Mouse (Mus musculus) forebrain, postnatal 0 days (tissue): ENCODE measurements around the gene Stkld1. TPM values are rescaled to one million over a fixed set of nuclear protein-coding genes. Genes with fewer than 3 reads are reported as not detected.

Experiments used
- ATAC-seq: fragments of 200-750 bp; cut with Nextera tagmentation; 2 replicates; pipeline ENCODE4 v1.8.0; 2017; ENCODE audit warnings: mild to moderate bottlenecking, moderate library complexity
- DNase-seq: peaks from one replicate; pipeline ENCODE4 v3.0.0-alpha.2; 2015
- H3K27ac ChIP-seq: fragments of 300-500 bp; sonication (generic); 2 replicates; pipeline ENCODE4 v1.5.1; 2014; ENCODE audit warnings: low read depth, mild to moderate bottlenecking, antibody characterized with exemption, low read length, moderate library complexity, mixed read lengths
- H3K27me3 ChIP-seq: fragments of 300-500 bp; sonication (generic); 2 replicates; pipeline ENCODE4 v1.6.1; 2014; ENCODE audit warnings: mild to moderate bottlenecking, low read length, mixed read lengths; ENCODE audit not compliant: insufficient read depth
- H3K36me3 ChIP-seq: fragments of 300-500 bp; sonication (generic); 2 replicates; pipeline ENCODE4 v1.6.1; 2014; ENCODE audit warnings: mild to moderate bottlenecking, moderate library complexity; ENCODE audit not compliant: insufficient read depth
- H3K4me1 ChIP-seq: fragments of 300-500 bp; sonication (generic); 2 replicates; pipeline ENCODE4 v1.6.1; 2014; ENCODE audit warnings: antibody characterized with exemption; ENCODE audit not compliant: insufficient read depth
- H3K4me2 ChIP-seq: fragments of 300-500 bp; sonication (generic); 2 replicates; pipeline ENCODE4 v1.6.1; 2014; ENCODE audit warnings: low read depth, mild to moderate bottlenecking, moderate library complexity
- H3K4me3 ChIP-seq: fragments of 300-500 bp; sonication (generic); 2 replicates; pipeline ENCODE4 v1.5.1; 2014; ENCODE audit warnings: low read depth, low read length, mixed read lengths
- H3K9ac ChIP-seq: fragments of 300-500 bp; sonication (generic); 2 replicates; pipeline ENCODE4 v1.6.1; 2014; ENCODE audit warnings: mild to moderate bottlenecking
- H3K9me3 ChIP-seq: fragments of 300-500 bp; sonication (generic); 2 replicates; pipeline ENCODE4 v1.6.1; 2016; ENCODE audit warnings: low read length
- CTCF ChIP-seq: sonication (generic); IDR thresholded peaks from 2 replicates; pipeline ENCODE4 v1.5.1; 2016; ENCODE audit warnings: antibody characterized with exemption, control low read depth, low read depth
- WGBS: fragments of 180-500 bp; shearing (Covaris S2); extraction: QIAGEN DNeasy Blood & Tissue Kit; methylation state at CpG from one replicate; pipeline ENCODE4 v1.1.7; 2014; 5-methylcytosine and 5-hydroxymethylcytosine counted together
- polyA plus RNA-seq: library from polyadenylated mRNA; unstranded; fragments of >200 nt; fragmentation: Nextera tagmentation; extraction: Ambion mirVana; gene quantifications from 2 replicates; pipeline ENCODE4 v1.2.1, GENCODE M21; 2015
- total RNA-seq: library from RNA; depleted of rRNA; stranded (reverse); fragments of >200 nt; gene quantifications from 2 replicates; pipeline ENCODE4 v1.2.3, GENCODE M21; 2014

The Stkld1 gene
- total and polyA plus RNA-seq, 2 experiments from 2014 or later: 0.33 TPM; not detected in 1

DNA sequence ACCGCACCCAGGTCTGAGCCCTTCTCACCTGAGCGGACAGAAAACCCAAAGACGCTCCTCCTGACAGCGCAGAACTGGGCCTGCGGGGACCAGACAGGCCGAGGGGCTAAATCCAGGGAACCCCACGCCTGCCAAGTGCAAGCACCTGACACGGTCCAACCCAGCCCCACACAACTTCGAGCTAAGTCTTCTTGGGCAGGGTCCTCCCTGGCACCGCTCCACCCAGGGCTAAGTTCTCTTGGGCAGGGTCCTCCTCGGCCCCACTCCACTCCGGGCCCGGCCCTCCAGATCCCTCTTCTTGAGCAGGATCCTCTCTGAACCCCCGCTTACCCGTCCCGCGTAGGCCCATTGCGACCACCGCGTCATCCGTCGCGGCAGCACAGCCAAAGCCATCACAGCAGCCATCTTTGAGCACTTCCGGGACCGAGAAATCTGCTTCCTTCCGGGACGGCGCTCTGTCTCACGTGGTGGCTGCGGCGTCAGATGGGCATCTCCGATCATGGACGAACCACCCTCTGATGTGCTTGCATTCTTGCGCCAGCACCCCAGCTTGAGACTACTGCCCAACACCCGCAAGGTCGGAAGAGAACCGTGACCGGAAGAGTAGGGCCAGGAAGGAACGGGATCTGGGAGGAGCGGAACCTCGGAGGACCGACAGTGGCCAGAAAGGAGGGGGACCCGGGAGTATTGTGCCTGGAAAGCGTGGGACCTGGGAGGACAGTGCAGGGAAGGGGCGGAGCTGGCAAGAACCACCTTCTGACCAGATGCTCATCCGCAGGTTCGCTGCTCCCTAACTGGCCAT, 17.7 kb upstream of the Stkld1 start, which contains the start of the genes Surf2 and Surf1:
Gene Surf2, plus strand, starts transcription at position 441 of the 802 bp plus-strand sequence.
Gene Surf1, minus strand, starts transcription at position 604 of the 802 bp plus-strand sequence.
- Histone ChIP-seq H3K9ac (peak within 1 kb of the TSS; percentile 75), H3K4me2 (peak within 1 kb of the TSS; percentile 95), H3K4me3 (peak within 1 kb of the TSS; percentile 60), H3K27me3 (no peaks in the 10 kb centered on the region), H3K4me1 (peaks cover 21% of the 10 kb centered on the region), H3K9me3 (no peaks in the 10 kb centered on the region), H3K27ac (peak within 1 kb of the TSS; percentile 67), H3K36me3 (peaks cover 59% of the 10 kb centered on the region)
- WGBS: 2% methylated on average over 47 of the region's 47 CpGs
- ATAC-seq (peak; percentile 93), DNase-seq (peak; percentile 88)
- TF ChIP-seq CTCF: no peak

DNA sequence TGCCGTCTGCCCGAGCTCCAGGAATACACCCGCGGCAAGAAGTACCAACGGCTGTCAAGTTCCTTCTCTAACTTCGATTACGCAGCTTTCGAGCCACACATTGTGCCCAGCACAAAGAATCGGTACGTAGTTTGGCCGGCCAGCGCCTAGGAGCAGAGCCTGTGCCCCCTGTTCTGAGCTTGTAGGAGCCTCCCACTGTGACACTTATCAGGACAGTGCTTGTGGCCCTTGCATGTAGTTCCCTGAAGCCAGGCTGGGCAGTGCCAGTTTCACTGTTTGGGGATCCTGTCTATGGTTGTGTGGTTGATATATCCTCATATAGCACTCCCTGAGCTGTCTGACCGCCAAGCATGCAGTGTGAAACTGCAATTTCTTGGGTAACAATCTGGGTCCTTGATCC, 17.1 kb upstream of the Stkld1 start:
- H3K27me3 ChIP-seq: no peaks in the 10 kb centered on the region
- H3K9me3 ChIP-seq: no peaks in the 10 kb centered on the region
- peaks cover 65% of the 10 kb centered on the region for H3K36me3 ChIP-seq
- WGBS: under 1% methylated on average over 13 of the region's 13 CpGs
- peak overlapping the region; percentile 67 for H3K27ac ChIP-seq
- DNase-seq: no peak
- peaks cover 18% of the 10 kb centered on the region for H3K4me1 ChIP-seq
- peak; percentile 8 for ATAC-seq
- TF ChIP-seq CTCF: no peak
- peak overlapping the region; percentile 60 for H3K4me3 ChIP-seq
- H3K9ac ChIP-seq: peak overlapping the region; percentile 75
- peak overlapping the region; percentile 95 for H3K4me2 ChIP-seq

- ATAC-seq (no peak), DNase-seq (no peak)
- H3K9ac ChIP-seq: no peak overlapping the region
- H3K4me3 ChIP-seq: no peak overlapping the region
- no peak for TF ChIP-seq CTCF
- no peaks in the 10 kb centered on the region for H3K9me3 ChIP-seq
- peaks cover 12% of the 10 kb centered on the region for H3K4me1 ChIP-seq
- H3K36me3 ChIP-seq: peaks cover 65% of the 10 kb centered on the region
- H3K27me3 ChIP-seq: no peaks in the 10 kb centered on the region
- H3K27ac ChIP-seq: no peak overlapping the region
- no peak overlapping the region for H3K4me2 ChIP-seq
- WGBS: 88% methylated on average over 3 of the region's 3 CpGs
Measured at GRCm38 (mm10) chr2:26919684-26920083, 14.2 kb upstream of the Stkld1 start.

GRCm38 (mm10) chr2:26920190-26920855, 13.5 kb upstream of the Stkld1 start:
- no peak for TF ChIP-seq CTCF

GRCm38 (mm10) chr2:26921784-26922183, 12.1 kb upstream of the Stkld1 start:
- Histone ChIP-seq H3K4me3 (no peak overlapping the region), H3K4me1 (peaks cover 8% of the 10 kb centered on the region), H3K27ac (no peak overlapping the region), H3K27me3 (no peaks in the 10 kb centered on the region), H3K9me3 (no peaks in the 10 kb centered on the region), H3K36me3 (peaks cover 84% of the 10 kb centered on the region), H3K9ac (no peak overlapping the region), H3K4me2 (no peak overlapping the region)
- DNase-seq: no peak
- ATAC-seq: no peak
- no peak for TF ChIP-seq CTCF
- WGBS: 75% methylated on average over 9 of the region's 9 CpGs

More at GRCm38 (mm10) chr2:26920190-26920855, 13.5 kb upstream of the Stkld1 start:
- Histone ChIP-seq H3K27me3 (no peaks in the 10 kb centered on the region), H3K9ac (no peak overlapping the region), H3K4me3 (no peak overlapping the region), H3K36me3 (peaks cover 70% of the 10 kb centered on the region), H3K4me1 (peaks cover 10% of the 10 kb centered on the region), H3K27ac (no peak overlapping the region), H3K4me2 (no peak overlapping the region), H3K9me3 (no peaks in the 10 kb centered on the region)
- DNase-seq: no peak
- WGBS: 87% methylated on average over 6 of the region's 6 CpGs
- ATAC-seq: no peak

DNA sequence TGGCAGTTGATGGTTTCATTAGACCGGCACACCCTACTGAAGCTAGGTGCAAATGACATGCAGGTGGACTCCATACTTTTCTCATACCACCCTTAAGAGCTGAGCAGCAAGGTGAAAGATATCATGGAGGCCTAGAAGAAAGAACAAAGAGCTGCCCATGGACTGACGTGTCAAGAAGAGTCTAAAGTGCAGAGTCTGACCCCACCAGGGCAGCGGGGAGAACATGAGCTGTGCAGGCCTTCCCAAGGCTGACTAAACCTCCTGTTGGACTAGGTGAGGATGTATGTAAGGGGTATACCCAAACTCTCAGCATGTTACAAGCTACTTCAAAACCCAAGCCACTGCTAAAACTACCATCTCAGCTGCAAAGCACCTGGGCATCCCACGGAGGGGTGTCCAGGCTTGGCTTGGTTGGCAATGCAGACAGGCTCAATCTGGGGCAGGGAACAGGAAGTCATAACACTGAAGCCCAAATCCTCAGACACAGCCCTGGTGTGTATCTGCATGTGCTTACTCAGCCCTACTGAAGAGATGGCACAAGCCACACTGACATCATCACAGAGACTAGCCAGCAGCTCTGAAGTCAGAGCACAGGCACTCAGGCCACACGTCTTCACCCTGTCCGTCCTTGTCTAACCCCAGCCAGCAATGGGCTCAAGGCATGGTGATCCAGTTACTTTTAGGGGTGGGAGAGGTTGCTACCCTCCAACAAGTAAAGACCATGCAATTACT, 5.9 kb upstream of the Stkld1 start:
- Histone ChIP-seq H3K4me2 (no peak overlapping the region), H3K9ac (no peak overlapping the region), H3K36me3 (peaks cover 41% of the 10 kb centered on the region), H3K4me1 (peaks cover 10% of the 10 kb centered on the region; the same call in 1 of the 2 replicates), H3K9me3 (no peaks in the 10 kb centered on the region), H3K27ac (no peak overlapping the region), H3K27me3 (no peaks in the 10 kb centered on the region), H3K4me3 (no peak overlapping the region)
- DNase-seq (no peak), ATAC-seq (no peak)
- TF ChIP-seq CTCF: no peak
- WGBS: 90% methylated on average over 6 of the region's 6 CpGs
